Mouse (Mus musculus) MEL (cell line): ENCODE measurements around the gene Tmem236. TPM values are rescaled to one million over a fixed set of nuclear protein-coding genes. Genes with fewer than 3 reads are reported as not detected.

Experiments
- DNase-seq: peaks from one replicate; pipeline ENCODE4 v3.0.0; 2011; ENCODE audit warnings: low read depth, low spot score
- H3K27ac ChIP-seq: 2 replicates; pipeline ENCODE4 v1.5.1; 2012; ENCODE audit warnings: low read depth, mild to moderate bottlenecking, control low read depth, low read length, moderate library complexity; ENCODE audit not compliant: control insufficient read depth
- H3K27me3 ChIP-seq, 2 experiments: fragments of 150-350 bp in 1 of 2; sonication (generic) in 1 of 2; 2 replicates each; pipeline ENCODE4 v1.6.1; 2012; ENCODE audit warnings: low read length in 2 of 2, mild to moderate bottlenecking in 2 of 2, improper control_type of control experiment in 1 of 2, moderate library complexity in 1 of 2; ENCODE audit not compliant: insufficient read depth in 2 of 2, control insufficient read depth in 1 of 2
- H3K36me3 ChIP-seq, 2 experiments: 2 replicates each; pipeline ENCODE4 v1.6.1; 2012 to 2014; ENCODE audit warnings: low read length in 2 of 2, improper control_type of control experiment in 1 of 2, inconsistent platforms in 1 of 2, mild to moderate bottlenecking in 1 of 2; ENCODE audit not compliant: insufficient read depth in 2 of 2, control insufficient read depth in 1 of 2
- H3K4me1 ChIP-seq, 2 experiments: fragments of 150-350 bp in 1 of 2; sonication (generic) in 1 of 2; 2 replicates each; pipeline ENCODE4 v1.6.1; 2012; ENCODE audit warnings: low read length in 2 of 2, improper control_type of control experiment in 1 of 2, mild to moderate bottlenecking in 1 of 2; ENCODE audit not compliant: insufficient read depth in 2 of 2, control insufficient read depth in 1 of 2
- H3K4me3 ChIP-seq, 2 experiments: fragments of 150-350 bp in 1 of 2; sonication (generic) in 1 of 2; 2 replicates each; pipeline ENCODE4 v1.5.1; 2012; ENCODE audit warnings: low read depth in 2 of 2, low read length in 2 of 2, mild to moderate bottlenecking in 2 of 2, moderate library complexity in 2 of 2, control low read depth in 1 of 2, improper control_type of control experiment in 1 of 2; ENCODE audit not compliant: control insufficient read depth in 1 of 2, insufficient read depth in 1 of 2
- H3K79me2 ChIP-seq: 2 replicates; pipeline ENCODE4 v1.6.1; 2012; ENCODE audit warnings: mild to moderate bottlenecking, low read length, moderate library complexity; ENCODE audit not compliant: control insufficient read depth, poor library complexity, insufficient read depth
- H3K9ac ChIP-seq: 2 replicates; pipeline ENCODE4 v1.6.1; 2012; ENCODE audit warnings: low read depth, mild to moderate bottlenecking, control low read depth, low read length, moderate library complexity; ENCODE audit not compliant: control insufficient read depth, poor library complexity, severe bottlenecking
- H3K9me3 ChIP-seq: fragments of 150-350 bp; sonication (generic); replicated peaks from 2 replicates; pipeline ENCODE4 v1.6.1; 2012; ENCODE audit warnings: mild to moderate bottlenecking, low read length, improper control_type of control experiment, moderate library complexity; ENCODE audit not compliant: insufficient read depth
- CTCF ChIP-seq, 3 experiments: IDR thresholded peaks in 2 of 3; conservative IDR thresholded peaks in 1 of 3; 2 replicates each; pipeline ENCODE4 v1.5.1; 2011 to 2012; ENCODE audit warnings: low read length in 3 of 3, low read depth in 2 of 3, mild to moderate bottlenecking in 2 of 3, improper control_type of control experiment in 1 of 3, inconsistent platforms in 1 of 3, mixed read lengths in 1 of 3, moderate library complexity in 1 of 3; ENCODE audit not compliant: control insufficient read depth in 1 of 3, insufficient read depth in 1 of 3, poor library complexity in 1 of 3, severe bottlenecking in 1 of 3
- GABPA ChIP-seq: IDR thresholded peaks from 2 replicates; pipeline ENCODE4 v1.6.1; 2012; ENCODE audit warnings: low read depth, mild to moderate bottlenecking, inconsistent platforms, low read length, improper control_type of control experiment, moderate library complexity
- KAT2A ChIP-seq: conservative IDR thresholded peaks from 2 replicates; pipeline ENCODE4 v1.6.1; 2012; ENCODE audit warnings: low read depth, low read length, improper control_type of control experiment, inconsistent platforms
- MYC ChIP-seq: IDR thresholded peaks from 2 replicates; pipeline ENCODE4 v1.6.1; 2011; ENCODE audit warnings: low read depth, mild to moderate bottlenecking, low read length, improper control_type of control experiment, moderate library complexity
- POLR2AphosphoS2 ChIP-seq: IDR thresholded peaks from 2 replicates; pipeline ENCODE4 v1.6.1; 2011; ENCODE audit warnings: low read length, improper control_type of control experiment
- POLR2AphosphoS5 ChIP-seq: IDR thresholded peaks from 2 replicates; pipeline ENCODE4 v1.6.1; 2012; ENCODE audit warnings: low read depth, borderline replicate concordance, mild to moderate bottlenecking, inconsistent platforms, low read length, moderate library complexity, mixed read lengths
- SMC3 ChIP-seq: IDR thresholded peaks from 2 replicates; pipeline ENCODE4 v1.6.1; 2011; ENCODE audit warnings: low read depth, low read length, improper control_type of control experiment
- TCF12 ChIP-seq: IDR thresholded peaks from 2 replicates; pipeline ENCODE4 v1.6.1; 2014; ENCODE audit warnings: low read depth, mild to moderate bottlenecking, inconsistent platforms, low read length, improper control_type of control experiment, moderate library complexity
- UBTF ChIP-seq: IDR thresholded peaks from 2 replicates; pipeline ENCODE4 v1.6.1; 2012; ENCODE audit warnings: low read depth, mild to moderate bottlenecking, inconsistent platforms, low read length, improper control_type of control experiment, moderate library complexity, borderline replicate concordance; ENCODE audit not compliant: insufficient read depth
- USF1 ChIP-seq: IDR thresholded peaks from 2 replicates; pipeline ENCODE4 v1.6.1; 2014; ENCODE audit warnings: low read depth, mild to moderate bottlenecking, inconsistent platforms, low read length, improper control_type of control experiment, moderate library complexity
- ZKSCAN1 ChIP-seq: IDR thresholded peaks from 2 replicates; pipeline ENCODE4 v1.6.1; 2012; ENCODE audit warnings: low read depth, mild to moderate bottlenecking, inconsistent platforms, low read length, improper control_type of control experiment, moderate library complexity
- polyA plus RNA-seq, 2 experiments: library from polyadenylated mRNA; stranded (reverse) in 1 of 2; unstranded in 1 of 2; fragments of >175 nt in 1 of 2; fragments of >200 nt in 1 of 2; gene quantifications; 2 replicates each; pipeline versions ENCODE4 v1.2.1 to v1.2.4; 2012; ENCODE audit warnings: low replicate concordance in 2 of 2, low read depth in 1 of 2; ENCODE audit not compliant: insufficient read length in 2 of 2, insufficient read depth in 1 of 2, missing spikeins in 1 of 2
- total RNA-seq: library from RNA; depleted of rRNA; stranded (reverse); fragments of 300-350 nt; gene quantifications from 2 replicates; pipeline ENCODE4 v1.2.3, GENCODE M21; 2012

Gene Tmem236
- total and polyA plus RNA-seq, 3 experiments, result 0.04 to 0.06 TPM; not detected in 1

DNA sequence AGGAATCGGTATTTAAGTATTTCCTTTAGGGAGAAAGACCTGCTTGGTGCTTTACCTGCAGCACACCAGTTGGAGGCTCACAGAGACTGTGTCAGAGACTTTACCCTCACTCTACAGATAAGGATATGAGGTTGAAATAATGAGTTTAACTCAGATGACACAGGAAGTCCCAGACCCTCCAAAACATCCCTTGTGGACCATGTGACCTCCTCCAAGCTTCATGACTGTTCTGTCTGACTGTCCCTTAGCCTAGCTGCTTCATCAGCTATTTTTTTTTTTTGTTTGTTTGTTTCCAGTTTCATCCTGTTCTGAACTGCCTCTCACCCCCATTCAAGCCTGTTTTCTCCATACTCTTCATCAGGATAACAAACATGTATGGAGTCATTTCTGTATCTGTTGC, 58.6 kb downstream of the Tmem236 start:
- Histone ChIP-seq H3K4me1 (peaks cover 10 to 14% of the 10 kb centered on the region in 2 experiments), H3K79me2 (no peaks in the 10 kb centered on the region)

GRCm38 (mm10) chr2:14233983-14234382, 59.7 kb downstream of the Tmem236 start:
- no peak for DNase-seq
- peaks cover 10 to 11% of the 10 kb centered on the region in 2 experiments for H3K4me1 ChIP-seq
- peaks cover 0 to 6% of the 10 kb centered on the region in 2 experiments; a peak in 2 of 4 replicates for H3K36me3 ChIP-seq
- H3K4me3 ChIP-seq, result no peak overlapping the region
- no peak overlapping the region for H3K27ac ChIP-seq
- no peaks in the 10 kb centered on the region for H3K79me2 ChIP-seq
- no peak overlapping the region for H3K9ac ChIP-seq
- no peaks in the 10 kb centered on the region for H3K9me3 ChIP-seq
- H3K27me3 ChIP-seq, result no peaks in the 10 kb centered on the region
- TF ChIP-seq UBTF (no peak), GABPA (no peak)

More for the DNA sequence above, 58.6 kb downstream of the Tmem236 start:
- no peak overlapping the region for H3K27ac ChIP-seq
- H3K4me3 ChIP-seq, result no peak overlapping the region; a peak in 1 of 4 replicates
- no peaks in the 10 kb centered on the region for H3K9me3 ChIP-seq
- H3K36me3 ChIP-seq, result peaks cover 0 to 6% of the 10 kb centered on the region in 2 experiments; a peak in 2 of 4 replicates
- H3K9ac ChIP-seq, result no peak overlapping the region
- H3K27me3 ChIP-seq, result no peaks in the 10 kb centered on the region
- TF ChIP-seq MYC, result no peak
- TF ChIP-seq USF1, result peak; percentile 55
- no peak for TF ChIP-seq POLR2AphosphoS5
- no peak for TF ChIP-seq KAT2A
- TF ChIP-seq POLR2AphosphoS2, result no peak
- no peak for TF ChIP-seq TCF12
- no peak for TF ChIP-seq GABPA
- TF ChIP-seq ZKSCAN1, result no peak
- TF ChIP-seq CTCF (IDR thresholded peaks at IDR 0.05 in 2 of 3, conservative IDR thresholded peaks at IDR 0.05 in 1 of 3; ENCODE audit: control insufficient read depth in 1 of 3, insufficient read depth in 1 of 3, low read depth in 2 of 3, low read length in 3 of 3, poor library complexity in 1 of 3, severe bottlenecking in 1 of 3), result peak in 1 of 3 experiments; percentile 1; a peak in 1 of 6 replicates
- TF ChIP-seq, all 39 proteins: peak for 2
- DNase-seq, result no peak

DNA sequence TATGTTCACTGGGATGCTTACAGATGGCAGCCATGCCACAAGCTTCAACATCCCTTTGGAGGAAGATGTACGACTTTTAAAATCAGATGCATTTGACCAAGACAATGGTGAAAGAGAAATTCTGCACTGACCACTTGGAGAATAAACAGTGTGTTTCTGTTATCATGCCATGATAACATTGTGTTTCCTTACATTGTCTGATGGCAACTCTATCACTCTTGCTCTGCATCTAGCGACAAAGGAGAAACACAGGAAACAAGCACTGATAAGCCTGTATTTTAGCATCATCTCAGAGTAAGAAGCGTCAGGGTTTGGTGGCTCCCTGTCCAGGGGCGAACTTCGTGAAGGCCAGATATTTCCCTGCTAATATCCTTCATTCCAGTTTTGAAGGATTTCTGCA, 61.0 kb downstream of the Tmem236 start:
- no peak overlapping the region for H3K9ac ChIP-seq
- 0 out of 2 replicates have a peak, but pooled peaks have one; percentile 10 for TF ChIP-seq TCF12
- no peak for TF ChIP-seq SMC3
- no peak overlapping the region for H3K4me3 ChIP-seq
- H3K27ac ChIP-seq, result no peak overlapping the region
- H3K9me3 ChIP-seq, result no peaks in the 10 kb centered on the region
- peaks cover 0 to 2% of the 10 kb centered on the region in 2 experiments; a peak in 1 of 4 replicates for H3K36me3 ChIP-seq
- peaks cover 0 to 7% of the 10 kb centered on the region in 2 experiments; a peak in 2 of 4 replicates for H3K4me1 ChIP-seq
- DNase-seq, result no peak
- H3K27me3 ChIP-seq, result no peaks in the 10 kb centered on the region
- H3K79me2 ChIP-seq, result no peaks in the 10 kb centered on the region
